Mouse (Mus musculus): ENCODE measurements around the gene Glt28d2.

Glt28d2 gene

DNA sequence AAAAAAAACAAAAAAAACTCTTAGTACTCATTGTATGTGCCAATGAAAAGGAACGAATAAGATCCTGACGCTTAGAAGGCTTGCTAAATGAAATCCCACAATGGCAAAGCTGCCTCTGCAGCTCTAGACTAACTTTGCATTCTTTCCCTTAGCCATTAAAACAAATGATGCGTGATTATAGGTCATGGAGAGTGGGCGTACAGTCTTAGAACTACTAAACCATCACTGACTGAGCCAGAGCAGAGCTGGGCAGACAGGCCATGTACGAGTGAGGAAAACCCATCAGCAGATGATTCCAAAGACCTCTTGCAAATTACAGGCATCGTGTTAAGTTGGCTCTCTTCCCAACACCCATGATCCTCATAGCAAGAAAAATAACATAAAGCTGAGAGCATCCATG lies 59.5 kb downstream of the Glt28d2 start:
- no peak for DNase-seq (ENCODE audit: low read depth, low spot score)

GRCm38 (mm10) chr3:85827283-85827682 lies 60.0 kb downstream of the Glt28d2 start:
- no peak for DNase-seq (ENCODE audit: low read depth, low spot score)

DNA sequence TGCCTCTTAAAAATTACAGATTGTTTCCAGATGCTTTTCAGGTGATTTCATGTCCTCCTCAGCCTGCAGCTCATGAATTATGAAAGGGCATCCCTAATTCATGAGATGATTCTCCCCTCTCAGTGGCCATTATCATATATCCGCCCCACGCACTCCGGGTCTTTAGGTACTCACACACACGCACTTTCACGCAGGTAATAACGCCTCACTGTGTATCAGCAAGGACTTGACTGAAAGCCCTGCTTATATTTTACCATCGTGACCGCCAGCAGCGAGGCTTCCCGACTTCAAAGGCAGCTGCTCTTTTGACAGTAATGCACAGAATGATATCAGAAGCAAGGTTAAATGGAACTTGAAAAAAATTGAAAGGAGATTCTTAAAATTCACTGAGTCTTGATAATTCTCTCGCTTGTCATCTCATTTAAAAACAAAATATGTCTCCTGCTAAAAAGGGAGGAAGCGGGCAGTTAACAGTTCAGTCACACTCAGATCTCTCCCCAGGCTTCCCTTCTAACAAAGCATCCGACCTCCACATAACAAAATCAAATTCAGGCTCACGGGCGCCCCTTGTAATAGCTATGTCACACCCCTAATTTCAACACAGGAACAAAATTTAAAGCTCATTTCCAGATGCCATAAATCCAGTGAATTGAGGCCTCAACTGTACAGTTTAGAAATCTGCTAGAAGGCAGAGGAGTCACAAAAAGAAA lies 66.3 kb downstream of the Glt28d2 start:
- DNase-seq (ENCODE audit: low read depth, low spot score), result no peak
